Mouse (Mus musculus): ENCODE measurements around the gene Gxylt2.

Gene Gxylt2

GRCm38 (mm10) chr6:100715296-100715828 is 10.8 kb downstream of the Gxylt2 start:
- no peak for DNase-seq (ENCODE audit: extremely low spot score)

DNA sequence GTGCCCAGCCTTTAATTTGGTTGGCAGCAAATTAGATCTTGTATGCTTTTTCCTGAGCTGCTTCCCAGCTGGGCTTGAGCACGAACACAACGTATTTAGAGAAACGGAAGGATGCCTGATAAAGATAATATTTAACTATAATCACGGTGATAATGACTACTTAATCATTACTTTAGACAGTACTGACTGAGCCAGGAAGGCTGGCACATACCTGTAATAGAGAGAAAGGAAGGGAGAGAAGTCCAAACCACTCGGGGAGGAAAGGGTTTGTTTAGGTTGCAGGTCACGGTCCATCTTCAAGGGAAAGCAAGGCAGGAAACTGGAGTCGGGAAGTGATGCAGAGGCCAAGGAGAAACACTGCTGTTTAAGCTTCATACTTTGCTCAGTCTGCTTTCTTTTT is 11.6 kb downstream of the Gxylt2 start:
- no peak for DNase-seq (ENCODE audit: extremely low spot score)

- no peak for DNase-seq (ENCODE audit: extremely low spot score)
Observed at GRCm38 (mm10) chr6:100716817-100717216, 12.3 kb downstream of the Gxylt2 start.

DNA sequence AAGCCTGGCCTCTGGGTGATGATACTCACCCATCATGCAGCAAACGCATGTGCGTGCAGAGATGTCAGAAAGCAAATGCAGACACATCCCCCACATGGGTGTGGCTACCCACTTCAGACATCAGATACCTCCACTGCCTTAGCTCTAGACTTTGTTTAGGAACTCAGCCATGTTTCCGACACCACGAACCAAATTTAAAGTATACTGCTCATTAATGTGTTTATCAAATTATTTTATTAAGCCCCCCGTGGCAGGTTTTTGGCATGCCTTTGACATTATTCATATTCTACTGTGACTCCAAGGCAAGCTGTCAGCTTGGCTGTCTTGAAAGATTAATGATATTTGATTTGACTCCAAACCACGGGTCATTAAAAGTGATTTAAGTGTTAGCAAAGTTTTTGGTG is 15.6 kb downstream of the Gxylt2 start:
- DNase-seq (ENCODE audit: extremely low spot score): no peak

GRCm38 (mm10) chr6:100720882-100721721 is 16.6 kb downstream of the Gxylt2 start:
- DNase-seq (ENCODE audit: extremely low spot score): no peak

GRCm38 (mm10) chr6:100731996-100732375 is 27.5 kb downstream of the Gxylt2 start:
- no peak for DNase-seq (ENCODE audit: extremely low spot score)

- peak; percentile 25 for DNase-seq (ENCODE audit: extremely low spot score)
Observed at GRCm38 (mm10) chr6:100732376-100733021, 28.0 kb downstream of the Gxylt2 start.

DNA sequence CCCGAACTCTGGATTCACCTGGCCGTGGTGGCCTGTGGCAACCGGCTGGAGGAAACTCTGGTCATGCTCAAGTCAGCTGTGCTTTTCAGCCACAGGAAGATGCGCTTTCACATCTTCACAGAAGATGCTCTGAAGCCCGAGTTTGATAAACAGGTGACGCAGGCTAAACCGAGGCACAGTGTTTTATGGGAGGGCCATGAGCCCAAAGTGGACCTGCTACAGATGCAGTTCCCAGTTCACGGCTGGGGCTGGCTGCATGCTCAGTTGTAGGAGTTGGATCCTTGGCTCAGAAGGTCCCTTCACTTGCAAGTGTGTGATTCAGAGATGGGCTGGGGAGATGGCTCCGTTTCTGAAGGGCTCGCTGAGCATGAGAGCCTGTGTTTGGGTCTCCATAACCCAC is 28.7 kb downstream of the Gxylt2 start:
- no peak for DNase-seq (ENCODE audit: extremely low spot score)

DNA sequence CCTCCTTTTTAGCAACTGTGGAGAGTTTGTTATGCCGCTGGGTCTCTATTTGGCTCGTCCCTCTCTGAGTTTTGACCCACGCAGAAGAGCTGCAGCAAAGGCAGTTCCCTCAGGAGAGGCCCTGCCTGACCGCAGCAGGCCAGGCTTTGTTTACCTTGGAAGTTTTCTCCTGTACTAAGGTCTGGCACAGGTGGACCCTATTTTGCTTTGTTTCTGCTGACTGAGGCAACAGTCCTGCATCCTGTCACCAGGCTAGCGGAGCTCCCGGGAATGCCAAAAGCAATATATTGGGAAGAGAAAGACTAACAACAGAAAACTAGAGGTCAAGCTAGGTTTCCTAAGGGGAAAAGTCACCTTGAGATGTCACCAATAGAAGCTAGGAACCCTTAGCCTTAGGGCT is 29.8 kb downstream of the Gxylt2 start:
- DNase-seq (ENCODE audit: extremely low spot score): no peak

GRCm38 (mm10) chr6:100758431-100759208 is 54.1 kb downstream of the Gxylt2 start:
- no peak for DNase-seq (ENCODE audit: extremely low spot score)

GRCm38 (mm10) chr6:100767756-100768155 is 63.2 kb downstream of the Gxylt2 start:
- DNase-seq (ENCODE audit: extremely low spot score): no peak

DNA sequence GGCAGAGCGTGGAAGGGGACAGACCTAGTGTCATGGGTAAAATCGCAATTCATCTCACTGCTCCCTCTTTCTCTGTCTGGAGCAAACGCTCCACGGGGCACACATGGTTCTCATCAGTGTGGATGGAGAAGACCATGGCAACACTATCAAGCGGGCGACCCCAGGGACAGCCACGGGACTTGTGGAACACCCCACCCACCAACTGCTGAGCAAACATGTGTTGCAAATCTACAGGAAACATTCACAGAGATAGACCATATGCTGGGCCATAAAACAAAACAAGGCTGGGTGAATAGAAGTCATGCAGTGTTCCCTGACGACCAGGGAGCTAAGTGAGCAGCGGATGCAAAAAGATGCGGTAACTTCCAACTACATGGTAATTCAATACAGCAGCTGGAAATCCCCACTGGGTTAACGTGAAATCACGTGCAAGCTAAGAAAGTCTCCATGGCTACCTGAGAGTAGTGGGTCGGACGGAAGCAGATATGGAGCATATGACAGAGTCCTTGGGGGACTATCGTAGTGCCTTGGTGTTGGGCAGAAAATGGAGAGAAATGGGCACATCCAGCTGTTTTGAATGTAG is 71.5 kb downstream of the Gxylt2 start:
- no peak for DNase-seq (ENCODE audit: extremely low spot score)

DNA sequence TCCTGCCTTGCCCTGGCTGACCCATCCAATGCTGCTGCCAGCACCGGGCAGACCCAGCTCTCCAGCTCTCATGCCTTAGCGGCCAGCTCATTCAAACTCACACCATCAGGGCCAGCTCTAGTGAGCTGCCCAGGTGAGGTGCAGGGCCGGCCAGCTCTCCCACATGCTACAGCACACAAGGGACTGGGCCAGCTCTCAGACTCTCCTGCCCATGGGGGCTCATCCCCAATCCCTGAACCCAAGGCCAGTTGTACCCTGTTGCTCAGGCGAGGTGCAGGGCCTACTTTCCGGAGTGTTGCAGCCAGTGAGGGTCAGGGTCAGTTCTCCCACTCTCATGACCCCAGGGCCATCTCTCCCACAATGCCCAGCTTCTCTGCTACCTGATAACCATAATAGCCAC is 74.1 kb downstream of the Gxylt2 start:
- no peak for DNase-seq (ENCODE audit: extremely low spot score)

DNA sequence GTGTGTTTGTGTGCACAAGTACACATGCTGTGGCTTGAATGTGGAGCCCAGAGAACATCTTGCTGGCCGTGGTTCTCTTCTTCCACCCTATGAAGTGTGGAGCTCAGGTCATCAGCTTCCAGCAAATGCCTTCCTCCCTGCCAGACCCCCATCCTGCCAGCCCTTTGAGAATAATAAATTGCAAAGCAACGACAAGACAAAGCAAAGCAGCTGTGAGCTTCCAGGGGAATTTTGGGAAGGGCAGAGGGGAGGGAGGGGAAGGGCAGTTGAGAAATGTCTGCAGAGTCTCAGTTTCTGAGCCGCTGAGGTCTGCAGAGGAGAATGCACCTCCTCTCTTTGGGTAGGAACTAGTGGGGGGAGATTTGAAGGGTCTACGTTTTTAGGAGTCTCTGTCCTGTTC is 75.9 kb downstream of the Gxylt2 start:
- peak; percentile 35 for DNase-seq (ENCODE audit: extremely low spot score)

GRCm38 (mm10) chr6:100781644-100782043 is 77.1 kb downstream of the Gxylt2 start:
- DNase-seq (ENCODE audit: extremely low spot score): no peak

- no peak for DNase-seq (ENCODE audit: extremely low spot score)
Observed at GRCm38 (mm10) chr6:100787726-100788125, 83.2 kb downstream of the Gxylt2 start.

DNA sequence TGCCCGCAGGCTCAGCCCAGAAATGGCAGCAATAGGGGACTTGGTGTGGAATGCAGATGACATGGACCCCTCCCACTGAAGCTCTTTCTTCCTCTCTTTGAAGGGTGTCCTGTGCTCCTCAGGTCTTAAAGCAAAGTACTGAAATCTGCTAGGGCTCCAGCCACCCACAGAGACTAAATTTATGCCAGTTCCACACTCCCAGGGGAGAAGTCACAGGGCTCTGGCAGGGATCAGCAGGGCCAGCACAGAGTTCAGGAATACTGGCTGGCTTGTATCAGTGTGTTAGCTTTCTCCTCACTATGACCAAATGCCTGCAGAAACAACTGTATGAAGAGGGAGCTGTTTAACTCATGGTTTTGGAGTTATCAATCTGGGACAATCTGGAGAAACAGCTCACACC is 84.6 kb downstream of the Gxylt2 start:
- DNase-seq (ENCODE audit: extremely low spot score): no peak

DNA sequence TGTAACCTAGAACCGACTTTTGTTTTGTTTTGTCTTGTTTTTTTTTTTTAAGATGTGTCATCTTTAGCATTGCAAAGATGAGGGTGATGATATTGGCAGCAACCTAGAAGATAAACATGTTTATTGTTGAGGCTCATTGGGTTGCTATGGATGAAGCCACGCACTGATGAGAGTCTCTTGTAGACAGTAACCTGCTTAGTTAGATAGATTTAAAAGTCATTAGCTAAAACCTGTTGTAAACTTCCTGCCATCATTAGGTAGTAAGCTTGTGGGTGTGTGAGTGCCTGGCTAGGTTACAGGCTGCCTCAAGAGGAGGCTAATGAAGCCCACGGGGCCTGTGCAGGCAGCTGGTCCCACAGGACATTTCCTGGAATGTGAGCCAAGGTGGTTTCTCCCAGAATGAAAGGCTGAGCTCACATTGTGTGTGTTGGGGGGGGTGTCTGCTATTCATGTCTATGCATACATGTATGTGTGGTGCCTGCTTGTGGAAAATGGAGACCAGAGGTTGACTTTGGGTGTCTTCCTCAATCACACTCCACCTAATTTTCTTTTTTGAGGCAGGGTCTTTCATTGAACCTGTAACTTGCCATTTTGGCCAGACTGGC is 87.6 kb downstream of the Gxylt2 start:
- DNase-seq (ENCODE audit: extremely low spot score): no peak

GRCm38 (mm10) chr6:100792973-100793769 is 88.6 kb downstream of the Gxylt2 start:
- DNase-seq (ENCODE audit: extremely low spot score): no peak

DNA sequence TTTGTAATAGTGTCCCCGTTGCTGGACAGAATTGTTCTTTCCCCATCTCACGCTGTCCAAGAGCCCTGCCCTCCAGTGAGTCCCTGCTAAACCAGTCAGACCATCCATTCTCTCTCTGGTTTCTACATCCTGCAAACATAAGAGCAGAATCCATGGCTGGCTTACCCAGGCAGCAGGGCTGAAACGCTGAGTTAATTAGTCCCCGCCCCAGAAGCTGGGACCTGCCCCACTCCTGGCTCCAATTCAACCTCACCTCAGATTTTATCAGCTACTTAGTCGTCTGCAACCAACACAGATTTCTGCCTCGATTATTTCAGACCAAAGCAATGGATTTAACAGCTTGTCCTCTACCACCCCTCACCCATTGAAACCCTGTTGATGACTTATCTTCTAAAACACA is 91.3 kb downstream of the Gxylt2 start:
- DNase-seq (ENCODE audit: extremely low spot score): no peak

DNA sequence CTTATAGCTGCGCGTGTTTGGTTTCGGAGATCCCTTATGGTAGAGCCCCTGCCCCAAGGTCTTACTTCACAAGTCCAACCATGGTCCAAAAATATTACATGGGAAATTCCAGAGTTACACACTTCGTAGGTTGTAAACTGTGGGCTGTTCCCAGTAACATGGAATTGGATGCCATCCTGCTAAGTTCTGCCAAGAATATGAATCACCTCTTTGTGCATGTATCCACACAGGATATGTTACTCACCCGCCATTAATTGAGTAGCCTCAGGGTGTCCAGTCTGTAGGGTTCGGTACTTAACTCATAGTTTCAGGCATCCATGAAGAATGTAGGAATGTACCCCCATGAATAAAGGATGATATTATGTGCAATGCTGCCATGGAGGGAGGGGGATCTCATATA is 94.8 kb downstream of the Gxylt2 start:
- no peak for DNase-seq (ENCODE audit: extremely low spot score)
